Mouse (Mus musculus) common myeloid progenitor, adult 5-6 weeks (primary cell): ENCODE data around the gene Dync2li1. TPM values are rescaled to one million over a fixed set of nuclear protein-coding genes. Genes with fewer than 3 reads are reported as not detected.

Experiments used
- ATAC-seq: replicated peaks from 2 replicates; pipeline ENCODE4 v1.8.0; 2016; ENCODE audit warnings: low read depth, mild to moderate bottlenecking, moderate TSS enrichment, inconsistent platforms; ENCODE audit not compliant: poor library complexity, severe bottlenecking
- total RNA-seq: library from RNA; stranded (forward); fragments of 200-1000, 187-1606 nt; gene quantifications from 2 replicates; pipeline ENCODE4 v1.2.3, GENCODE M21; 2017

Dync2li1 gene
- total RNA-seq, 1 experiment from 2014 or later: 3.8 TPM

GRCm38 (mm10) chr17:84607617-84608016 lies 18.7 kb upstream of the Dync2li1 start:
- ATAC-seq: 0 out of 2 replicates have a peak, but pooled peaks have one; percentile 39

GRCm38 (mm10) chr17:84608606-84609005 lies 17.7 kb upstream of the Dync2li1 start:
- ATAC-seq: no peak

- no peak for ATAC-seq
Observed at GRCm38 (mm10) chr17:84611500-84611899, 14.8 kb upstream of the Dync2li1 start.

- ATAC-seq: no peak
Observed at GRCm38 (mm10) chr17:84611971-84612370, 14.3 kb upstream of the Dync2li1 start.

GRCm38 (mm10) chr17:84615811-84616210 lies 10.5 kb upstream of the Dync2li1 start:
- ATAC-seq: no peak

- ATAC-seq: no peak
Observed at GRCm38 (mm10) chr17:84616526-84617074, 9.7 kb upstream of the Dync2li1 start.

- ATAC-seq: no peak
Observed at GRCm38 (mm10) chr17:84617953-84618352, 8.3 kb upstream of the Dync2li1 start.

GRCm38 (mm10) chr17:84619112-84619511 lies 7.2 kb upstream of the Dync2li1 start:
- 0 out of 2 replicates have a peak, but pooled peaks have one; percentile 36 for ATAC-seq

GRCm38 (mm10) chr17:84620076-84620475 lies 6.2 kb upstream of the Dync2li1 start:
- no peak for ATAC-seq

- no peak for ATAC-seq
Observed at GRCm38 (mm10) chr17:84620610-84621009, 5.7 kb upstream of the Dync2li1 start.

GRCm38 (mm10) chr17:84621209-84621608 lies 5.1 kb upstream of the Dync2li1 start:
- ATAC-seq: no peak

- no peak for ATAC-seq
Observed at GRCm38 (mm10) chr17:84622028-84622427, 4.3 kb upstream of the Dync2li1 start.

GRCm38 (mm10) chr17:84622873-84623272 lies 3.4 kb upstream of the Dync2li1 start:
- no peak for ATAC-seq

GRCm38 (mm10) chr17:84626857-84627305 lies 585 bp downstream of the Dync2li1 start:
- ATAC-seq: no peak

GRCm38 (mm10) chr17:84627721-84628120 lies 1.4 kb downstream of the Dync2li1 start:
- ATAC-seq: no peak

GRCm38 (mm10) chr17:84628611-84629010 lies 2.3 kb downstream of the Dync2li1 start:
- no peak for ATAC-seq

- no peak for ATAC-seq
Observed at GRCm38 (mm10) chr17:84631836-84632235, 5.5 kb downstream of the Dync2li1 start.

- ATAC-seq: peak; percentile 75
Observed at GRCm38 (mm10) chr17:84633443-84633842, 7.1 kb downstream of the Dync2li1 start.

- no peak for ATAC-seq
Observed at GRCm38 (mm10) chr17:84636328-84636727, 10.0 kb downstream of the Dync2li1 start.

- ATAC-seq: no peak
Observed at GRCm38 (mm10) chr17:84637971-84638370, 11.7 kb downstream of the Dync2li1 start.

- ATAC-seq: no peak
Observed at GRCm38 (mm10) chr17:84639796-84640378, 13.6 kb downstream of the Dync2li1 start.

- peak; percentile 68; the same call in 1 of the 2 replicates for ATAC-seq
Observed at GRCm38 (mm10) chr17:84641893-84642292, 15.6 kb downstream of the Dync2li1 start.
